Mouse (Mus musculus): ENCODE measurements around the gene Pla2r1.

Pla2r1 gene

GRCm38 (mm10) chr2:60503991-60504390 is 49.1 kb downstream of the Pla2r1 start:
- DNase-seq (ENCODE audit: low spot score in 2 of 2), result no peak

DNA sequence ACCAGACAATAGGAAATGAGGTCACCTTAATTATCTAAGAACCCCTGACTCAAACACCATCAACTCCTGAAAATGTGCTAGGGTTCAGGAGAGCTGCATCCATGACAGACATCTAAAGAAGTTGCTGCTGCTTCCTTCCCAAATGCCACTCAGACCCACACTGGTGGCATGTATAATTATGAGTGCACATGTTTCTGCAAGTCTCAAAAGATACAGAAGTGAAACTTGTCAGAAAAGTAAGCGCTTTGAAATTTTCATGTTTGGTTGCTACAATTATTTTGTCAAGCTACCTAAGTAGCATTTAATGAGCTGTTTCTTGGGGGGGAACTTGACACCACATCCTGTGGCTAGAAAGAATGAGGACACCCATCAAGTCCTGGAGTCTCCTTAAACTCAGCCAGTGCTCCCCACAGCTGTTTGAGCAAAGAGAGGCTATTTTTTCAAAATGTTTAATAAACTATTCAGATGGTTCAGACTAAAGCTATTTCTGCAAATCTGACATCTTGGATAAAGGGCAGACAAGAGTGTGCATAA is 52.5 kb downstream of the Pla2r1 start:
- no peak for DNase-seq (ENCODE audit: low spot score in 2 of 2)

- DNase-seq (ENCODE audit: low spot score in 2 of 2), result peak; percentile 13 to 51
Observed at GRCm38 (mm10) chr2:60479906-60480305, 73.2 kb downstream of the Pla2r1 start.

DNA sequence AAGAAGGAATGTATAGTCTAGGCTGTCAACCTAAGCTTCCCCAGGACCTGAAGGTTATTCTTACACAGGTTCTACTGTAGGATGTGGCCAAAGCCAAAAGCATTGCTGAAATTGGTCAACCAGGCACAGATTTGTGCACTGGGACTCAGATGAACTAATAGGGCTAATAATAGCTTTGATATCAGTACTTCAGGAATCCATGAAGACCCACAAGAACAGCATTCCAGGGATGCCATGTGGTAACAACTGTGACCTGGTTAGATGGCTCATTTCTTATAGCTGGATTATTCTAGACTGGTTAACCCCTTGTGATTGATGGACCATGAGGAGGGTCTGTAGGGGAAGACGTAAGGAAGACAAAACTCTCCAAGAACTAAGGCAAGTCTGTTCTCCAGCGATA is 74.3 kb downstream of the Pla2r1 start:
- no peak for DNase-seq (ENCODE audit: low spot score in 2 of 2)

- DNase-seq (ENCODE audit: low spot score in 2 of 2), result no peak
Observed at GRCm38 (mm10) chr2:60468901-60469770, 84.0 kb downstream of the Pla2r1 start.

DNA sequence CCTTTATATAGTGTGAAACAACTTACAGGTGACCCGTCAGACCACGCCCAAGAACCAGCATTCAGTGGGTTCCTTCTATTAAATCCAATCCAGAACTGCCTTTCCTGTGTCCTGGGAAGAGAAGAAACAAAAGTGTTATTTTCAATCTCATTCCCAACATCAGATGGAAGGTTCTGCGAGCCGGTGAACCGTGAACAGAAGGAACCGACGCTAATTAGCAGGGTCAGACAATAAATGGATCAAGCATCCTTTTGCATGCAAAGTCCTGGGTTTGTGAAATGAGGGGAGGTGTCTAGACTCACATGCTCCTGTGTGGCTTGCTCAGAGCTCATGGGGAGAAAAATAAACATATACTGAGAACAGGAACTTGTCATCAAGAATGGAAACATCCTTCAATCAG is 100.7 kb downstream of the Pla2r1 start:
- DNase-seq (ENCODE audit: low spot score in 2 of 2), result no peak

GRCm38 (mm10) chr2:60451119-60451773 is 101.9 kb downstream of the Pla2r1 start:
- no peak for DNase-seq (ENCODE audit: low spot score in 2 of 2)

- DNase-seq (ENCODE audit: low spot score in 2 of 2), result no peak
Observed at GRCm38 (mm10) chr2:60449732-60450131, 103.4 kb downstream of the Pla2r1 start.

GRCm38 (mm10) chr2:60444711-60445509 is 108.2 kb downstream of the Pla2r1 start:
- peak; percentile 23 to 70 for DNase-seq (ENCODE audit: low spot score in 2 of 2)

DNA sequence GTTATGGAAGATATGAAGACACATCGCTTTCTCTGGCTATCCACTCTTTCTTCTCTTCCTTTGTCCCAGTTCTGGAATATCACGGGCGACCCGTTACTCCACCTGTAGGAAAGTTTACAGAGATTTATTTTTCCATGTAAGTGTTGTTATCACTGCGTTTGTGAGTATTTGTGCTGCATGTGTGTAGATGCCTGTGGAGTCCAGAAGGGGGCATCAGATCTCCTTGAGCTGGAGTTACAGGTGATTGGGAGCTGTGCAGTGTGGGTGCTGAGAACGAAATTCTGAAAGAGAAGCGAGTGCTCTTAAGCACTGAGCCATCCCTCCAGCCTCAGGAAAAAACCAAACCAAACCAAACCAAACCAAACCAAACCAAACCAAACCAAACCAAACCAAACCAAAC is 109.8 kb downstream of the Pla2r1 start:
- no peak for DNase-seq (ENCODE audit: low spot score in 2 of 2)

GRCm38 (mm10) chr2:60441875-60442274 is 111.2 kb downstream of the Pla2r1 start:
- DNase-seq (ENCODE audit: low spot score in 2 of 2), result no peak

DNA sequence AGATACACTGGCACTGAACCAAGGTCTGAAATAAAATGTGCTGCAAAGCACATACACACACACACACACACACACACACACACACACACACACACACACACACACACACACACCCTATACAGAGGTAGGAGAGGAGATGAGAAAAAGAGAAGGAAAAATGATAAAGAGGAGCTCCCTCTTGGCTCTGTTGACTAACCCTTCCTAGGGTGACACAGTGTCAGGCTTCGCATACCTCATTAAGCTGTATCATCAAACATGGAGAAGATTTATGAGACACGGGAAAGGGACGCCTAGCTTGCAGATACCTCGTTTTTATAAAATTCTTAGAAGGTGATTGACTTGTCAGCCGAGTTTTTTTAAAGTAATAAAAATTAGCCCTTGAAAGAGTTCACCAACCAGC is 116.3 kb downstream of the Pla2r1 start:
- no peak for DNase-seq (ENCODE audit: low spot score in 2 of 2)

- DNase-seq (ENCODE audit: low spot score in 2 of 2), result no peak
Observed at GRCm38 (mm10) chr2:60430315-60431021, 122.6 kb downstream of the Pla2r1 start.

DNA sequence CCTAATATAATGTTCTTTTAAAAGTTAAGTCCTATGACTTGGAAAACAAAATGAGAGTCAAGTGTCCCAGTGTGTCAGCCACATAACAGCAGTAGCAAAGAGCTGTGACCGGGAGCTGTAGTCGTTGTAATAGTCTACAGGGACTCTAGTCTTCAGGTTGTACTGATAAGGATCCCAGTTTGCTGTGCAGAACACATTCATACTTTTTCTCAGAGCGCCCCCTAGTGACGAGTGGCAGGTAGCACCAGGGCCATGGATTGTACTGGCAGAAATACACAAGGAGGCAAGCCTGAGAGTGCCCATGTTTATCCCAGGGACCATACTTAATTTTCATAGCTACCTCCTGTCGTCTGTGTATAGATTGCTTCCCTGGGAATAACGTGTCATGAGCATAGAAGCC is 135.0 kb downstream of the Pla2r1 start:
- DNase-seq (ENCODE audit: low spot score in 2 of 2), result peak; percentile 6 to 73

DNA sequence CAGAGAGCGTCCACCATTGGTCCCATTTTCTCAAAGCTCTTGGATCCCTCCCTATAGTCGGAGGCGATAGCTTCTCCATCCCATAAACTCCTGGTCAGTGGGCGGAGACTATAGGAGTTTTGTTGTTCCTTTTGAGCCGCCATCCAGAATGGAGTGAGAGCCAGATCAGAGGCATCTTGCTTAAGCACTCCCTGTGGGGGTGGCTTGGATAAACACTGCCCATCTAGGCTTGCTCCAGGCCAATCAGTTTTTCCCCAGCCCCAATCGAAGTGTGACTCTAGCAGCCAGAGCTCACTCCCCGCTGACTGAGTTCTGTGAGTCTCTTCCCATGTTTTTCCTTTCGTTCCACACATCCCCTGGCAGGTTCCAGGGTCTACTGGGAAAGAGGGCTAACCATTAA is 138.8 kb downstream of the Pla2r1 start:
- no peak for DNase-seq (ENCODE audit: low spot score in 2 of 2)

DNA sequence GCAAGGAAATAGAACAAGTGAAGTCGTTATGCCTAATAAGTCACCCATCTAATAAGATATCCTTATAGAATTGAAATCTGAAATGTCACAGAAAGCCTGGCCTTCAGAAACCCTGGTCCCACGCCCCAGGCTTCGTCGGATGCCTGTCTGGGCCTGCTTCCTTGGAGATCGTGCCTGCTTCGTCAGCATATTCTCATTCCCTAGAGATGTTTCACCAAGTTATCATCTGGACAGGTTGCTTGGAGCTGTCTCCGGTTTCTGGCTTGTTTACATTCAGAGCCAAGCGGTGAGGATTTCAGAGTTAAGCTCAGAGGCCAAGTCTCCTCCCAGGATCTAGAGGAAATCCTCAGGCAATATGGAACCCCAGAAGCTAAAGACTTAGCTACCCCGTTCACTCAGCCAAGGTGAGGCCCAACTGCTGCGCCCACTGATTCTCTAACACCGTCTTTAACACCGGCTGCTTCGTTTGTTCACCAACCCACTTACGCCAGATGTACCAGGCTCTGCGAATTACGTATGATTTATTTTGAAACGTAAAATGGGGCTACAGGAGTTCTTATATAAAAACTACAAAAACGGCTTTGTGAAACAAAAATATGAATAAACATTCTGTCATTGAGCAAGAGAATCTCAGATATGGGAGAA is 140.0 kb downstream of the Pla2r1 start:
- peak; percentile 14 to 31 for DNase-seq (ENCODE audit: low spot score in 2 of 2)

DNA sequence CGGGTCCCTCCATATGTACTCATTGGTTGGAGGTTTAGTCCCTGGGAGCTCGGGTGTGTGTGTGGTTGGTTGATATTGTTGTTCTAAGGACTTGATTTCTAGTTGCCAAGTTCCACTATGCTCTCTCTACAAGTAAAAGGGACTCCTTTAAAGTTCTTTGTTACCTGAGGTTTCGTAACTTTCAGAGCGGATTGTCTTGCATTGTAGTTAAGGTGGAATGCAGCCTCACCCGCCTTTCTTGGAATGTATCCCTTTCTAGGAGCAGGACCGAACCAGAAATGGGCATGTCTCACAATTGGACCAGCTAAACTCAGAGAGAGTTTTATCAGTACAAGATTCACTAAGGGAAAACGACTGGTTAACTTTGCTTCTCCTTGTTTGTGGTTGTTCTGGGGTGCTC is 141.9 kb downstream of the Pla2r1 start:
- DNase-seq (ENCODE audit: low spot score in 2 of 2), result no peak

DNA sequence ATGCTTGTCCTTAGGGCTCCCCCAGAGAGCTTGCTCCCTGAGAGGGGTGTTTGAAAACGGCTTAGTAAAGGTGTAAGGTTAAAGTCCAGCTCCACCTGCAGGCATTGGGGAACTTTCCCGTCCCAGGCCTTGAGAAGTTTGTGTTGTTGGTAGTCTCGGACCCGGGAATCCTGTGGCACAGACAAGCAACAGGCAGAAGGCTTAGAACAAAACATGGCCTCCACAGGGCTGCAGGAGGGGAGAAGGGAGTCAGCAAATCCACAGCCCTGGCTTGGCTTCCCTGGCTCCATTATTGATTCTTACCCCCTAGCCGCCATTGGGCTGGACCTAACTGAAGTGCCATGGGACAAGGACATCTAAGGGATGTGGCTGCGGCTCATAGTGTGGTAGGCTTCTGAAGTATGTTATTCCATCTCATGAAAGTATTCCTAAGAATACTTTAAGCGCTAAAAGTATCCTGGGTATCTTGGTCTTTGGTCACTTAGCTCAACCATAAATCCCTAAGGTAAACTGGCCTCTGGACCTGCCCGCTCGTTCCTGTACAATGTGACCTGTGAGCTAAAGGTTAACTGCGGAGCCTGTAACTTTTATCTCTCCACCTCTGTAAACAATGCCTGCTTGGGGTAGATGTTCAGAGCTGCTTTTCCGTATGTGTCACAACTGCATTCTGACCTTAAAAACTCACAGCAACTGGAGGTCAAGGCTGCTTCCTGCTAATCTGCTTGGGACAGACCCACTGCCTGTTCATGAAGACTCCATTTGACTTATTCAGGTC is 142.9 kb downstream of the Pla2r1 start:
- DNase-seq (ENCODE audit: low spot score in 2 of 2), result no peak

GRCm38 (mm10) chr2:60409194-60409593 is 143.9 kb downstream of the Pla2r1 start:
- no peak for DNase-seq (ENCODE audit: low spot score in 2 of 2)

- no peak for DNase-seq (ENCODE audit: low spot score in 2 of 2)
Observed at GRCm38 (mm10) chr2:60407387-60407786, 145.7 kb downstream of the Pla2r1 start.

Measured in left cerebral cortex, adult 9 months (tissue).